Mouse (Mus musculus) liver, postnatal 0 days (tissue): ENCODE data around the gene Dgki.

ENCODE experiments used
- CTCF ChIP-seq: sonication (generic); IDR thresholded peaks from 2 replicates; pipeline ENCODE4 v1.5.1; 2016; ENCODE audit warnings: antibody characterized with exemption, low read depth
- EP300 ChIP-seq: IDR thresholded peaks from 2 replicates; pipeline ENCODE4 v1.6.1; 2016; ENCODE audit warnings: antibody characterized with exemption, low read depth, mild to moderate bottlenecking

DNA sequence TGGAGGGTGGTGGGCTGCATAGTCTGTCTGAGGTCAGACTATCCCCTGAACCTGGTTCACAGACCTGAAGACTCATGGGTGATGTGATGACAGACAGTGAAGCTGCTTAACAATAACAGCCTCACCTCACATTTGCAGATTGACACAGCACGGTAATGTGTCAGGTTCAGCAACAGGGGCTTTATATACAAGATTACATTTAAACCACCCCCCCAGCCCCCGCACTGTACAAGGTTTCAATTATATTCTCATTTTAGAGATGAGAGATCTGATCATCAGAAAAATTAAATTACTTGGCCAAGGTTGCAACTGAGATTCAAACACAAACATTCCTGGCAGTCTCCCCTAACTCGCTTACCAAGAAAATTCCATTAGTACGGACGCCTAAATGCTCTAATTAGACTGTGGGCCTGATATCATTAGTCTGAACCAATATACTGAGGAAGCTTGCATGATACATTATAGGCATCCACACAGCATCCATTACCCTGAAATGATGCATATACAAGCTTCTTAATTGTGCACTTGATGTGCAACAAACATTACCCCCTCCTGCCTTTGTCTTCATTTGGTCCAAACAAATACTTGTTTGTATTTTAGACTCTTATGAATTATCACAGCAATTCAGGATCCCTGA is 330.6 kb downstream of the Dgki start:
- TF ChIP-seq CTCF (no peak), EP300 (no peak)
